Mouse (Mus musculus) R1 (cell line): ENCODE measurements around the gene Obsl1.

Experiments
- DNase-seq: peaks from one replicate; pipeline ENCODE4 v3.0.0-alpha.2; 2018; ENCODE audit warnings: low read depth, low spot score

The Obsl1 gene

GRCm38 (mm10) chr1:75518427-75518826 lies 12.2 kb upstream of the Obsl1 start:
- DNase-seq = peak; percentile 68

- peak; percentile 99 for DNase-seq
Measured at GRCm38 (mm10) chr1:75517984-75518383, 11.7 kb upstream of the Obsl1 start.

GRCm38 (mm10) chr1:75516703-75517380 lies 10.6 kb upstream of the Obsl1 start:
- no peak for DNase-seq

GRCm38 (mm10) chr1:75512550-75512949 lies 6.3 kb upstream of the Obsl1 start:
- peak; percentile 48 for DNase-seq

GRCm38 (mm10) chr1:75511437-75512210 lies 5.4 kb upstream of the Obsl1 start:
- DNase-seq = peak; percentile 93

- peak; percentile 91 for DNase-seq
Measured at GRCm38 (mm10) chr1:75510154-75510553, 3.9 kb upstream of the Obsl1 start.

- peak; percentile 45 for DNase-seq
Measured at GRCm38 (mm10) chr1:75509586-75509985, 3.3 kb upstream of the Obsl1 start.

- no peak for DNase-seq
Measured at GRCm38 (mm10) chr1:75507006-75507405, 754 bp upstream of the Obsl1 start, which contains the start of gene Inha. Gene Inha (plus strand): TSS chr1:75507077.

GRCm38 (mm10) chr1:75505159-75505955 lies 895 bp downstream of the Obsl1 start:
- peak; percentile 75 for DNase-seq

- no peak for DNase-seq
Measured at GRCm38 (mm10) chr1:75504256-75505045, 1.8 kb downstream of the Obsl1 start.

- DNase-seq = no peak
Measured at GRCm38 (mm10) chr1:75503651-75503980, 2.6 kb downstream of the Obsl1 start.

- no peak for DNase-seq
Measured at GRCm38 (mm10) chr1:75502945-75503650, 3.2 kb downstream of the Obsl1 start.

- no peak for DNase-seq
Measured at GRCm38 (mm10) chr1:75501905-75502304, 4.3 kb downstream of the Obsl1 start.

GRCm38 (mm10) chr1:75499441-75499840 lies 6.8 kb downstream of the Obsl1 start:
- DNase-seq = peak; percentile 63

- no peak for DNase-seq
Measured at GRCm38 (mm10) chr1:75498897-75499296, 7.4 kb downstream of the Obsl1 start.

- DNase-seq = peak; percentile 81
Measured at GRCm38 (mm10) chr1:75494878-75495548, 11.2 kb downstream of the Obsl1 start.

GRCm38 (mm10) chr1:75492579-75493170 lies 13.6 kb downstream of the Obsl1 start:
- peak; percentile 71 for DNase-seq

GRCm38 (mm10) chr1:75490785-75491551 lies 15.3 kb downstream of the Obsl1 start:
- DNase-seq = no peak
